Mouse (Mus musculus): ENCODE data around the gene Vmn2r27. TPM values are rescaled to one million over a fixed set of nuclear protein-coding genes. Genes with fewer than 3 reads are reported as not detected.

Gene Vmn2r27
- not detected for total RNA-seq (2021)

- intact Hi-C loops (cut with DNase I), result no loop called here
- DNase-seq, result no peak
These were observed at the start of gene Vmn2r27 for GRCm38 (mm10) chr6:124231756-124232155. Gene Vmn2r27 (minus strand): TSS chr6:124231856.

- DNase-seq, result no peak
- intact Hi-C loops (cut with DNase I), result no loop called here
These were observed 46.6 kb upstream of the Vmn2r27 start for GRCm38 (mm10) chr6:124278291-124278690.

- intact Hi-C loops (cut with DNase I), result no loop called here
- no peak for DNase-seq
These were observed 46.0 kb upstream of the Vmn2r27 start for GRCm38 (mm10) chr6:124277641-124278040.

- DNase-seq, result no peak
- intact Hi-C loops (cut with DNase I), result no loop called here
These were observed 41.7 kb upstream of the Vmn2r27 start for GRCm38 (mm10) chr6:124273231-124273880.

GRCm38 (mm10) chr6:124262696-124263095 lies 31.0 kb upstream of the Vmn2r27 start:
- peak; percentile 61 to 73 for DNase-seq
- intact Hi-C loops (cut with DNase I), result loop anchor here (1.0 kb wide), 1 partner anchor 117 kb away; no protein-coding TSS in a partner anchor

GRCm38 (mm10) chr6:124260198-124260931 lies 28.7 kb upstream of the Vmn2r27 start:
- DNase-seq, result peak; percentile 53 to 61

GRCm38 (mm10) chr6:124255721-124256470 lies 24.2 kb upstream of the Vmn2r27 start:
- DNase-seq, result no peak
- intact Hi-C loops (cut with DNase I), result no loop called here

More at GRCm38 (mm10) chr6:124260198-124260931, 28.7 kb upstream of the Vmn2r27 start:
- intact Hi-C loops (cut with DNase I), result loop anchor here (2.0 kb wide), 1 partner anchor 330 kb away; no protein-coding TSS in a partner anchor

- intact Hi-C loops (cut with DNase I), result no loop called here
- peak in 1 of 2 experiments; percentile 4 for DNase-seq
These were observed 29.5 kb downstream of the Vmn2r27 start for GRCm38 (mm10) chr6:124202116-124202515.

GRCm38 (mm10) chr6:124168499-124169257 lies 63.0 kb downstream of the Vmn2r27 start:
- intact Hi-C loops (cut with DNase I), result no loop called here
- no peak for DNase-seq

- intact Hi-C loops (cut with DNase I), result no loop called here
- no peak for DNase-seq
These were observed 65.1 kb downstream of the Vmn2r27 start for GRCm38 (mm10) chr6:124166596-124166995.

- no peak for DNase-seq
- intact Hi-C loops (cut with DNase I), result no loop called here
These were observed 81.8 kb downstream of the Vmn2r27 start for GRCm38 (mm10) chr6:124149808-124150207.

Other genes with a start within 250 kb of the Vmn2r27 start
- not detected for gene Vmn2r26, start 207.3 kb downstream of the Vmn2r27 start, total RNA-seq (2021)
- 10 to 100 TPM; 15.2 to 31.9 TPM for gene Cd163, start 72.8 kb upstream of the Vmn2r27 start, total RNA-seq (2021)
- 10 to 100 TPM; 26.9 to 28.7 TPM for gene Pex5, start 183.2 kb upstream of the Vmn2r27 start, total RNA-seq (2021)
- gene Clstn3, start 232.9 kb upstream of the Vmn2r27 start, total RNA-seq (2021), result 1 to 10 TPM in 1 of 2 experiments, under 1 TPM in 1; 0.73 to 2.1 TPM

All from heart, postnatal 36 days (tissue).